Comparison of ENCODE assay signal across 24 mouse cellular contexts in genomic region chr14:54457907-54458569, GRCm38 (mm10). TPM values are rescaled to one million over a fixed set of nuclear protein-coding genes. Genes with fewer than 3 reads are reported as not detected.
"Had no signal": no experiment of that assay in that cellular context is flagged by ENCODE, and none has a peak within 500 bp of the region (broad histone marks: within the 10 kb centered on the region; RNA-seq: fewer than 3 reads in every experiment).

No protein-coding gene starts in this region.

- H3K27me3 ChIP-seq: heart, embryonic 13.5 days; heart, embryonic 15.5 days; hindbrain, embryonic 13.5 days; hindbrain, embryonic 15.5 days; limb, embryonic 13.5 days; limb, embryonic 15.5 days had no signal

- H3K4me3 ChIP-seq: heart, adult 2 months; heart, embryonic 13.5 days; heart, embryonic 15.5 days; hindbrain, embryonic 13.5 days; hindbrain, embryonic 15.5 days; limb, embryonic 13.5 days; limb, embryonic 15.5 days had no signal

- H3K36me3 ChIP-seq: heart, embryonic 13.5 days; heart, embryonic 15.5 days; hindbrain, embryonic 13.5 days; hindbrain, embryonic 15.5 days; limb, embryonic 13.5 days; limb, embryonic 15.5 days had no signal

- H3K9me3 ChIP-seq: heart, embryonic 13.5 days; heart, embryonic 15.5 days; hindbrain, embryonic 13.5 days; hindbrain, embryonic 15.5 days; limb, embryonic 13.5 days; limb, embryonic 15.5 days had no signal

- ATAC-seq: hindbrain, postnatal 0 days; intestine, embryonic 16.5 days had no signal

- H3K27ac ChIP-seq: heart, adult 2 months; heart, embryonic 13.5 days; heart, embryonic 15.5 days; hindbrain, embryonic 13.5 days; hindbrain, embryonic 15.5 days; hindbrain, postnatal 0 days; limb, embryonic 13.5 days; limb, embryonic 15.5 days had no signal

- DNase-seq: gastrocnemius, postnatal 14 days; gastrocnemius, postnatal 36 days; heart, adult 11 months; heart, adult 2 months; heart, postnatal 14 days; heart, postnatal 36 days; kidney, adult 11 months; kidney, adult 8-10 months; kidney, postnatal 10 days; kidney, postnatal 36 days; layer of hippocampus, adult 9-11 months; layer of hippocampus, postnatal 36 days; left cerebral cortex, postnatal 4 days had no signal

- H3K9ac ChIP-seq: heart, embryonic 13.5 days; heart, embryonic 15.5 days; hindbrain, embryonic 13.5 days; hindbrain, embryonic 15.5 days; limb, embryonic 13.5 days; limb, embryonic 15.5 days had no signal

- H3K4me1 ChIP-seq: heart, embryonic 13.5 days; heart, embryonic 15.5 days; hindbrain, embryonic 13.5 days; hindbrain, embryonic 15.5 days; limb, embryonic 13.5 days; limb, embryonic 15.5 days had no signal

- H3K4me2 ChIP-seq: heart, embryonic 11.5 days; heart, embryonic 13.5 days; heart, embryonic 15.5 days; hindbrain, embryonic 13.5 days; hindbrain, embryonic 15.5 days; limb, embryonic 13.5 days; limb, embryonic 15.5 days had no signal

RNA-seq across cellular contexts. Expression of gene Rem2, which starts 17.9 kb away (rescaled TPM):
- total RNA-seq: gastrocnemius, adult 18-20 months; gastrocnemius, adult 8-10 months; gastrocnemius, postnatal 14 days; gastrocnemius, postnatal 36 days; heart, adult 2 months; heart, postnatal 14 days; heart, postnatal 36 days had no signal
- polyA plus RNA-seq: heart, adult 2 months had no signal
